9 mouse cellular contexts compared by ENCODE assay signal in the genomic region with DNA sequence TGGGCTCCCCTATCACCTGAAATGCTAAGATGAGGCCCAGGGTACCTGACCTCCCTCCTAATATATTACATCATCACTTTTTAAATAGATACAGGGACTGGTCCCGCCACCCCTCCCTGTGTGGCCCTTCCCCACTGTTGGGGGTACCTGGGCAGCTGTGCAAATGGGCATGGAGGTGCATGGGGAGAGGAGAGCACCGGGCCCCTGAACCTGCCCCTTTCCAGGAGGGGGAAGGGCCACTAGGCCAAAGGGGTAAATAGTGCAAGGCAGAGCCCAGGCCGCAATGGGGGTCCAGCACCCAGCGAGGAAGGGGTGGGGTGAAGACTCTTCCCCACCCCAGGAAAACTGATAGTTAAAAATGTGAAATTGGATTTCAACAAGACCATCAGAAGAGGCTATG. TPM values are rescaled to one million over a fixed set of nuclear protein-coding genes. Genes with fewer than 3 reads are reported as not detected.
DNase-seq lines count a peak whose midpoint lies in the region; ATAC-seq and TF ChIP-seq lines count a peak whose summit lies in the region.
"Had no signal": no experiment of that assay in that cellular context is flagged by ENCODE, and none has a peak within 500 bp of the region (broad histone marks: within the 10 kb centered on the region; RNA-seq: fewer than 3 reads in every experiment).

No protein-coding gene starts in this region.

- peak overlapping the region; percentile 66; the same call in 1 of the 2 replicates for H3K9ac ChIP-seq in embryonic facial prominence, embryonic 14.5 days (ENCODE audit: low read depth, low read length)
- peak overlapping the region; percentile 68; the same call in 1 of the 2 replicates for H3K9ac ChIP-seq in hindbrain, postnatal 0 days (replicated peaks; ENCODE audit: low read length)
- no peak overlapping the region; the same call in 1 of the 2 replicates for H3K9ac ChIP-seq in neural tube, embryonic 12.5 days

- peak; percentile 1; the same call in 1 of the 2 replicates for ATAC-seq in embryonic facial prominence, embryonic 14.5 days (ENCODE audit: low read depth)
- ATAC-seq in hindbrain, postnatal 0 days: peak; percentile 5
- no peak for ATAC-seq in neural tube, embryonic 12.5 days (ENCODE audit: low FRiP score, low read depth)
- ATAC-seq in megakaryocyte-erythroid progenitor cell, adult 5-6 weeks (replicated peaks; ENCODE audit: low FRiP score, low TSS enrichment, poor library complexity, severe bottlenecking): no peak

- H3K27ac ChIP-seq in layer of hippocampus, adult 2 months: peak overlapping the region; percentile 93; the same call in 1 of the 2 replicates
- no peak overlapping the region for H3K27ac ChIP-seq in embryonic facial prominence, embryonic 14.5 days (replicated peaks; ENCODE audit: low read depth, low read length)
- H3K27ac ChIP-seq in hindbrain, postnatal 0 days: no peak overlapping the region
- H3K27ac ChIP-seq in neural tube, embryonic 12.5 days: no peak overlapping the region

- no peak for DNase-seq in layer of hippocampus, adult 2 months (ENCODE audit: low spot score in 2 of 2)
- no peak for DNase-seq in layer of hippocampus, postnatal 36 days
- no peak for DNase-seq in embryonic facial prominence, embryonic 14.5 days (ENCODE audit: low spot score)
- no peak for DNase-seq in hindbrain, postnatal 0 days (ENCODE audit: low spot score)
- no peak for DNase-seq in spleen, postnatal 4 days (ENCODE audit: low spot score in 2 of 2)
- DNase-seq in embryo, embryonic 10 days (ENCODE audit: low spot score): no peak

- H3K27me3 ChIP-seq in embryonic facial prominence, embryonic 14.5 days (replicated peaks; ENCODE audit: control insufficient read depth, insufficient read depth, low read length): no peaks in the 10 kb centered on the region
- no peaks in the 10 kb centered on the region for H3K27me3 ChIP-seq in hindbrain, postnatal 0 days (ENCODE audit: insufficient read depth, low read length)
- H3K27me3 ChIP-seq in neural tube, embryonic 12.5 days (replicated peaks): no peaks in the 10 kb centered on the region

- no peaks in the 10 kb centered on the region for H3K4me1 ChIP-seq in embryonic facial prominence, embryonic 14.5 days (ENCODE audit: control insufficient read depth, insufficient read depth, low read length)
- H3K4me1 ChIP-seq in hindbrain, postnatal 0 days (ENCODE audit: insufficient read depth, low read length): 0 out of 2 replicates have a peak, but pooled peaks cover 4% of the 10 kb centered on the region
- peaks cover 13% of the 10 kb centered on the region; the same call in 1 of the 2 replicates for H3K4me1 ChIP-seq in neural tube, embryonic 12.5 days

- no peaks in the 10 kb centered on the region for H3K9me3 ChIP-seq in embryonic facial prominence, embryonic 14.5 days (ENCODE audit: control insufficient read depth, low read length)
- no peaks in the 10 kb centered on the region for H3K9me3 ChIP-seq in hindbrain, postnatal 0 days (ENCODE audit: low read length)
- H3K9me3 ChIP-seq in neural tube, embryonic 12.5 days: no peaks in the 10 kb centered on the region

- 74% methylated on average over 4 of the region's 4 CpGs for WGBS in embryonic facial prominence, embryonic 14.5 days
- WGBS in hindbrain, postnatal 0 days: 72% methylated on average over 4 of the region's 4 CpGs
- 74% methylated on average over 4 of the region's 4 CpGs for WGBS in neural tube, embryonic 12.5 days

- H3K36me3 ChIP-seq in embryonic facial prominence, embryonic 14.5 days (ENCODE audit: control insufficient read depth, insufficient read depth, low read length): 0 out of 2 replicates have a peak, but pooled peaks cover 5% of the 10 kb centered on the region
- H3K36me3 ChIP-seq in hindbrain, postnatal 0 days (ENCODE audit: insufficient read depth, low read length): no peaks in the 10 kb centered on the region
- no peaks in the 10 kb centered on the region for H3K36me3 ChIP-seq in neural tube, embryonic 12.5 days

- peak overlapping the region; percentile 60 for H3K4me2 ChIP-seq in embryonic facial prominence, embryonic 14.5 days (ENCODE audit: low read depth, low read length)
- H3K4me2 ChIP-seq in hindbrain, postnatal 0 days (ENCODE audit: low read depth, low read length): peak overlapping the region; percentile 80; the same call in 1 of the 2 replicates
- peak overlapping the region; percentile 75 for H3K4me2 ChIP-seq in neural tube, embryonic 12.5 days (replicated peaks)

- no peak for TF ChIP-seq CTCF in layer of hippocampus, adult 2 months (conservative IDR thresholded peaks at IDR 0.05)
- no peak for TF ChIP-seq CTCF in hindbrain, postnatal 0 days (IDR thresholded peaks at IDR 0.05; ENCODE audit: low read depth)

- no peak overlapping the region for H3K4me3 ChIP-seq in layer of hippocampus, adult 2 months
- no peak overlapping the region for H3K4me3 ChIP-seq in embryonic facial prominence, embryonic 14.5 days (ENCODE audit: low read depth, low read length)
- H3K4me3 ChIP-seq in hindbrain, postnatal 0 days (ENCODE audit: low read length): peak overlapping the region; percentile 45; the same call in 1 of the 2 replicates
- no peak overlapping the region for H3K4me3 ChIP-seq in neural tube, embryonic 12.5 days

RNA-seq across cellular contexts. Expression of a gene that starts 12.8 kb away (rescaled TPM):
- not detected for total RNA-seq in layer of hippocampus, adult 2 months (2021)
- not detected for total RNA-seq in layer of hippocampus, postnatal 36 days (2021)
- 0.26 and 0.33 TPM in 2 replicates for polyA plus RNA-seq in embryonic facial prominence, embryonic 14.5 days (2014; fragmentation: Nextera tagmentation; extraction: Ambion mirVana)
- 0.05 TPM in 1 of 2 replicates, not detected in the other for total RNA-seq in hindbrain, postnatal 0 days (2014; rRNA removed)
- polyA plus RNA-seq in hindbrain, postnatal 0 days (2015; fragmentation: Nextera tagmentation; extraction: Ambion mirVana): 1.00 and 1.1 TPM in 2 replicates
- polyA plus RNA-seq in neural tube, embryonic 12.5 days (2016; fragmentation: Nextera tagmentation; extraction: Ambion mirVana): 0.57 and 0.68 TPM in 2 replicates
- total RNA-seq in megakaryocyte-erythroid progenitor cell, adult 5-6 weeks (2014; fragmentation: Nextera tagmentation): not detected in 2 replicates
- total RNA-seq in megakaryocyte-erythroid progenitor cell, adult 5-6 weeks (2017): not detected in 2 replicates
- total RNA-seq: layer of hippocampus, adult 18-20 months had no signal

RNA-seq across cellular contexts. Expression of a gene that starts 16.1 kb away (rescaled TPM):
- under 1 TPM; 0.29 to 0.77 TPM for total RNA-seq in layer of hippocampus, adult 2 months (2021)
- total RNA-seq in layer of hippocampus, postnatal 36 days (2021): under 1 TPM in 1 of 2 experiments, not detected in 1; 0.43 TPM
- not detected in 2 replicates for polyA plus RNA-seq in embryonic facial prominence, embryonic 14.5 days (2014; fragmentation: Nextera tagmentation; extraction: Ambion mirVana)
- total RNA-seq in hindbrain, postnatal 0 days (2014; rRNA removed): 0.07 and 0.31 TPM in 2 replicates
- polyA plus RNA-seq in hindbrain, postnatal 0 days (2015; fragmentation: Nextera tagmentation; extraction: Ambion mirVana): 0.20 and 0.42 TPM in 2 replicates
- polyA plus RNA-seq in neural tube, embryonic 12.5 days (2016; fragmentation: Nextera tagmentation; extraction: Ambion mirVana): 0.10 and 0.17 TPM in 2 replicates
- not detected in 2 replicates for total RNA-seq in megakaryocyte-erythroid progenitor cell, adult 5-6 weeks (2014; fragmentation: Nextera tagmentation)
- not detected in 2 replicates for total RNA-seq in megakaryocyte-erythroid progenitor cell, adult 5-6 weeks (2017)

RNA-seq across cellular contexts. Expression of a gene that starts 16.7 kb away (rescaled TPM):
- 10 to 100 TPM; 11.3 to 13.4 TPM for total RNA-seq in layer of hippocampus, adult 2 months (2021)
- 10 to 100 TPM; 15.1 to 16.1 TPM for total RNA-seq in layer of hippocampus, postnatal 36 days (2021)
- polyA plus RNA-seq in embryonic facial prominence, embryonic 14.5 days (2014; fragmentation: Nextera tagmentation; extraction: Ambion mirVana): 2.3 and 3.6 TPM in 2 replicates
- total RNA-seq in hindbrain, postnatal 0 days (2014; rRNA removed): 3.7 and 5.4 TPM in 2 replicates
- polyA plus RNA-seq in hindbrain, postnatal 0 days (2015; fragmentation: Nextera tagmentation; extraction: Ambion mirVana): 0.73 and 0.82 TPM in 2 replicates
- 0.70 and 0.71 TPM in 2 replicates for polyA plus RNA-seq in neural tube, embryonic 12.5 days (2016; fragmentation: Nextera tagmentation; extraction: Ambion mirVana)
- total RNA-seq in megakaryocyte-erythroid progenitor cell, adult 5-6 weeks (2014; fragmentation: Nextera tagmentation): 5.0 and 6.6 TPM in 2 replicates
- total RNA-seq in megakaryocyte-erythroid progenitor cell, adult 5-6 weeks (2017): 7.3 and 11.5 TPM in 2 replicates

RNA-seq across cellular contexts. Expression of a gene that starts 24.8 kb away (rescaled TPM):
- 1 to 10 TPM; 5.8 to 7.1 TPM for total RNA-seq in layer of hippocampus, adult 2 months (2021)
- total RNA-seq in layer of hippocampus, postnatal 36 days (2021): 1 to 10 TPM; 4.6 to 6.3 TPM
- not detected in 2 replicates for polyA plus RNA-seq in embryonic facial prominence, embryonic 14.5 days (2014; fragmentation: Nextera tagmentation; extraction: Ambion mirVana)
- not detected in 2 replicates for total RNA-seq in hindbrain, postnatal 0 days (2014; rRNA removed)
- polyA plus RNA-seq in hindbrain, postnatal 0 days (2015; fragmentation: Nextera tagmentation; extraction: Ambion mirVana): not detected in 2 replicates
- polyA plus RNA-seq in neural tube, embryonic 12.5 days (2016; fragmentation: Nextera tagmentation; extraction: Ambion mirVana): 0.37 and 0.46 TPM in 2 replicates
- 3.5 and 3.6 TPM in 2 replicates for total RNA-seq in megakaryocyte-erythroid progenitor cell, adult 5-6 weeks (2014; fragmentation: Nextera tagmentation)
- not detected in 2 replicates for total RNA-seq in megakaryocyte-erythroid progenitor cell, adult 5-6 weeks (2017)

RNA-seq across cellular contexts. Expression of a gene that starts 28.0 kb away (rescaled TPM):
- 100 to 1,000 TPM; 122 to 127 TPM for total RNA-seq in layer of hippocampus, adult 2 months (2021)
- 100 to 1,000 TPM; 108 to 123 TPM for total RNA-seq in layer of hippocampus, postnatal 36 days (2021)
- 44.4 and 51.7 TPM in 2 replicates for polyA plus RNA-seq in embryonic facial prominence, embryonic 14.5 days (2014; fragmentation: Nextera tagmentation; extraction: Ambion mirVana)
- 94.4 and 107 TPM in 2 replicates for total RNA-seq in hindbrain, postnatal 0 days (2014; rRNA removed)
- polyA plus RNA-seq in hindbrain, postnatal 0 days (2015; fragmentation: Nextera tagmentation; extraction: Ambion mirVana): 67.6 and 73.2 TPM in 2 replicates
- 37.1 and 40.4 TPM in 2 replicates for polyA plus RNA-seq in neural tube, embryonic 12.5 days (2016; fragmentation: Nextera tagmentation; extraction: Ambion mirVana)
- 7.4 and 11.4 TPM in 2 replicates for total RNA-seq in megakaryocyte-erythroid progenitor cell, adult 5-6 weeks (2014; fragmentation: Nextera tagmentation)
- 2.3 and 6.4 TPM in 2 replicates for total RNA-seq in megakaryocyte-erythroid progenitor cell, adult 5-6 weeks (2017)

Comparison
In these comparisons a context has a peak if more than half of its experiments do, and no peak if none do; other contexts are left out.
1. ATAC-seq: peak in embryonic facial prominence, embryonic 14.5 days (single experiment) and hindbrain, postnatal 0 days (single experiment); none in neural tube, embryonic 12.5 days (single experiment) and megakaryocyte-erythroid progenitor cell, adult 5-6 weeks (single experiment).
2. Peak in every context shown above with its lines, with median percentiles within 50 percentile points of each other: H3K4me2 ChIP-seq.